Mouse (Mus musculus) thymus, postnatal 25 days (tissue): ENCODE measurements at regions not wholly inside any gene's neighbourhood (a gene's known extent, or its start where the extent isn't known, plus 50 kb on each side); places are given as distances from the start of the nearest gene placed in this dataset.

ENCODE experiments used
- DNase-seq: peaks from one replicate; pipeline ENCODE4 v3.0.0; 2022

GRCm38 (mm10) chr7:36352761-36353160 lies 345.2 kb upstream of the Tshz3 start:
- no peak for DNase-seq

GRCm38 (mm10) chr7:36350616-36351015 lies 347.3 kb upstream of the Tshz3 start:
- no peak for DNase-seq

GRCm38 (mm10) chr7:36348195-36348594 lies 349.7 kb upstream of the Tshz3 start:
- DNase-seq: no peak

GRCm38 (mm10) chr7:36334857-36335256 lies 363.1 kb upstream of the Tshz3 start:
- no peak for DNase-seq

GRCm38 (mm10) chr7:36334091-36334490 lies 363.8 kb upstream of the Tshz3 start:
- no peak for DNase-seq

- DNase-seq: no peak
Observed at GRCm38 (mm10) chr7:36332633-36333032, 365.3 kb upstream of the Tshz3 start.

GRCm38 (mm10) chr7:36328141-36328540 lies 369.8 kb upstream of the Tshz3 start:
- DNase-seq: no peak

GRCm38 (mm10) chr7:36324035-36324434 lies 373.9 kb upstream of the Tshz3 start:
- DNase-seq: no peak

- DNase-seq: no peak
Observed at GRCm38 (mm10) chr7:36322181-36322580, 375.7 kb upstream of the Tshz3 start.

GRCm38 (mm10) chr7:36317466-36318212 lies 380.3 kb upstream of the Tshz3 start:
- no peak for DNase-seq

GRCm38 (mm10) chr7:36313751-36314150 lies 384.2 kb upstream of the Tshz3 start:
- no peak for DNase-seq

- no peak for DNase-seq
Observed at GRCm38 (mm10) chr7:36309761-36310605, 387.9 kb upstream of the Tshz3 start.

- no peak for DNase-seq
Observed at GRCm38 (mm10) chr7:36308726-36309125, 389.2 kb upstream of the Tshz3 start.

- no peak for DNase-seq
Observed at GRCm38 (mm10) chr7:36308106-36308620, 389.8 kb upstream of the Tshz3 start.

GRCm38 (mm10) chr7:36277275-36277674 lies 420.6 kb upstream of the Tshz3 start:
- DNase-seq: no peak

GRCm38 (mm10) chr7:36268966-36269365 lies 429.0 kb upstream of the Tshz3 start:
- DNase-seq: no peak

- DNase-seq: no peak
Observed at GRCm38 (mm10) chr7:36265163-36265823, 432.6 kb upstream of the Tshz3 start.

- DNase-seq: no peak
Observed at GRCm38 (mm10) chr7:36262124-36262710, 435.7 kb upstream of the Tshz3 start.

- no peak for DNase-seq
Observed at GRCm38 (mm10) chr7:36257102-36257501, 440.8 kb upstream of the Tshz3 start.

- DNase-seq: no peak
Observed at GRCm38 (mm10) chr7:36247356-36247755, 444.6 kb upstream of the Zfp507 start.

GRCm38 (mm10) chr7:36236673-36237072 lies 433.9 kb upstream of the Zfp507 start:
- DNase-seq: no peak

GRCm38 (mm10) chr7:36229031-36229430 lies 426.2 kb upstream of the Zfp507 start:
- DNase-seq: no peak

- no peak for DNase-seq
Observed at GRCm38 (mm10) chr7:36224416-36224815, 421.6 kb upstream of the Zfp507 start.
